In the genomic region with DNA sequence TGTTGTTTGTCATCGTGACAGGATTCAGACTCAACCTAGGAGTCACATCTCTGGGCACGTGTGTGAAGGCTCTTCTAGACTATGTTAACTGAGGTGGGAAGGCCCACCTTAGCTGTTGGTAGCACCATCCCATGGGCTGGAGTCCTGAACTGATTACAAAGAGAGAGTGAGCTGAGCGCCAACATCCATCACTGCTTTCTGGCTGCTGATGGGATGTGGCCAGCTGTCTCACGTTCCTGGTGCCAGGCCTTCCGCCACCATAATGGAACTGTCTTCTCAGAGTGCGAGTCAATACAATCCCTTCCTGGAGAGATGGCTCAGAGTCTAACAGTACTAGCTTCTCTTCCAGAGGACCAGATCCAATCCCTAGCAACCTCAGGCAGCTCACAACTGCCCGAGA, we compare ENCODE assay signal across 18 mouse cellular contexts.
DNase-seq lines count a peak whose midpoint lies in the region; ATAC-seq and TF ChIP-seq lines count a peak whose summit lies in the region.
"Had no signal": no experiment of that assay in that cellular context is flagged by ENCODE, and none has a peak within 500 bp of the region (broad histone marks: within the 10 kb centered on the region; RNA-seq: fewer than 3 reads in every experiment).

No protein-coding gene starts in this region.

- WGBS in midbrain, postnatal 0 days: 82% methylated on average over 7 of the region's 7 CpGs
- 82% methylated on average over 7 of the region's 7 CpGs for WGBS in midbrain, embryonic 14.5 days

- H3K27ac ChIP-seq in midbrain, postnatal 0 days (ENCODE audit: low read depth, low read length): no peak overlapping the region
- no peak overlapping the region for H3K27ac ChIP-seq in midbrain, embryonic 14.5 days (replicated peaks; ENCODE audit: low read depth, low read length)
- H3K27ac ChIP-seq: embryonic facial prominence, embryonic 10.5 days; embryonic facial prominence, embryonic 12.5 days; forebrain, embryonic 15.5 days had no signal

- DNase-seq in cerebellum, postnatal 14 days: peak; percentile 43 to 50
- DNase-seq in cerebellum, adult 8-10 months: no peak
- DNase-seq in left cerebral cortex, postnatal 4 days: peak; percentile 55
- no peak for DNase-seq in left cerebral cortex, adult 11 months (ENCODE audit: low spot score)
- peak; percentile 40 for DNase-seq in midbrain, postnatal 0 days (ENCODE audit: low spot score)
- DNase-seq in midbrain, embryonic 14.5 days: no peak
- no peak for DNase-seq in urinary bladder, adult 18-20 months (ENCODE audit: low spot score in 2 of 2)
- DNase-seq: adrenal gland, adult 2 months; adrenal gland, postnatal 10 days; adrenal gland, postnatal 25 days; cerebellum, adult 11-12 months; cerebellum, adult 2 months; cerebellum, postnatal 25 days; forebrain, postnatal 0 days had no signal

- no peak for ATAC-seq in midbrain, postnatal 0 days (ENCODE audit: low FRiP score)
- ATAC-seq in midbrain, embryonic 14.5 days (ENCODE audit: low FRiP score, low TSS enrichment): no peak
- ATAC-seq: forebrain, embryonic 13.5 days; forebrain, embryonic 15.5 days; forebrain, postnatal 0 days had no signal

- intact Hi-C loops in left cerebral cortex, postnatal 4 days (cut with DNase I): loop anchor here (10.0 kb wide), 1 partner anchor 109 kb away; no protein-coding TSS in a partner anchor

- no peak overlapping the region for H3K4me3 ChIP-seq in midbrain, postnatal 0 days (ENCODE audit: low read depth, low read length)
- no peak overlapping the region for H3K4me3 ChIP-seq in midbrain, embryonic 14.5 days (replicated peaks; ENCODE audit: low read depth, low read length)
- H3K4me3 ChIP-seq: embryonic facial prominence, embryonic 10.5 days; embryonic facial prominence, embryonic 12.5 days; forebrain, embryonic 13.5 days; forebrain, embryonic 15.5 days had no signal

- no peak for TF ChIP-seq CTCF in midbrain, postnatal 0 days (IDR thresholded peaks at IDR 0.05)

- no peak overlapping the region for H3K4me2 ChIP-seq in midbrain, postnatal 0 days (ENCODE audit: low read depth, low read length, poor library complexity, severe bottlenecking)
- no peak overlapping the region for H3K4me2 ChIP-seq in midbrain, embryonic 14.5 days (ENCODE audit: low read length)
- H3K4me2 ChIP-seq: embryonic facial prominence, embryonic 12.5 days; forebrain, embryonic 13.5 days; forebrain, embryonic 15.5 days had no signal

- H3K4me1 ChIP-seq in midbrain, postnatal 0 days (ENCODE audit: insufficient read depth, low read length): 0 out of 2 replicates have a peak, but pooled peaks cover 4% of the 10 kb centered on the region
- H3K4me1 ChIP-seq in midbrain, embryonic 14.5 days (ENCODE audit: control insufficient read depth, insufficient read depth, low read length): peaks cover 10% of the 10 kb centered on the region; the same call in 1 of the 2 replicates
- H3K4me1 ChIP-seq: embryonic facial prominence, embryonic 10.5 days; embryonic facial prominence, embryonic 12.5 days had no signal

- no peak overlapping the region for H3K9ac ChIP-seq in midbrain, postnatal 0 days (replicated peaks; ENCODE audit: low read length, poor library complexity, severe bottlenecking)
- no peak overlapping the region for H3K9ac ChIP-seq in midbrain, embryonic 14.5 days (replicated peaks; ENCODE audit: low read length)
- H3K9ac ChIP-seq: embryonic facial prominence, embryonic 12.5 days; forebrain, embryonic 13.5 days; forebrain, embryonic 15.5 days; forebrain, postnatal 0 days had no signal

- peaks cover 5% of the 10 kb centered on the region; the same call in 1 of the 2 replicates for H3K27me3 ChIP-seq in midbrain, postnatal 0 days (ENCODE audit: insufficient read depth, low read length)
- no peaks in the 10 kb centered on the region for H3K27me3 ChIP-seq in midbrain, embryonic 14.5 days (ENCODE audit: control insufficient read depth, insufficient read depth, low read length)
- H3K27me3 ChIP-seq: embryonic facial prominence, embryonic 12.5 days had no signal

- no peaks in the 10 kb centered on the region for H3K36me3 ChIP-seq in midbrain, postnatal 0 days (ENCODE audit: insufficient read depth, low read length)
- H3K36me3 ChIP-seq in midbrain, embryonic 14.5 days (ENCODE audit: control insufficient read depth, insufficient read depth, low read length): no peaks in the 10 kb centered on the region
- H3K36me3 ChIP-seq: embryonic facial prominence, embryonic 10.5 days; embryonic facial prominence, embryonic 12.5 days; forebrain, embryonic 15.5 days had no signal

- H3K9me3 ChIP-seq in midbrain, postnatal 0 days (ENCODE audit: low read length): no peaks in the 10 kb centered on the region
- no peaks in the 10 kb centered on the region for H3K9me3 ChIP-seq in midbrain, embryonic 14.5 days (ENCODE audit: control insufficient read depth, low read length)
- H3K9me3 ChIP-seq: embryonic facial prominence, embryonic 10.5 days; embryonic facial prominence, embryonic 12.5 days; forebrain, embryonic 13.5 days; forebrain, embryonic 15.5 days had no signal

Comparison
In these comparisons a context has a peak if more than half of its experiments do, and no peak if none do; other contexts are left out.
1. DNase-seq: peak in cerebellum, postnatal 14 days (2 of 2), left cerebral cortex, postnatal 4 days (single experiment) and midbrain, postnatal 0 days (single experiment); none in cerebellum, adult 8-10 months (single experiment), left cerebral cortex, adult 11 months (single experiment), midbrain, embryonic 14.5 days (single experiment) and urinary bladder, adult 18-20 months (0 of 2).